Mouse (Mus musculus): Measurements from ENCODE around the gene Smyd3. TPM values are rescaled to one million over a fixed set of nuclear protein-coding genes. Genes with fewer than 3 reads are reported as not detected.

Smyd3 gene
- total and polyA plus RNA-seq, 3 experiments = 2.7 to 8.1 (median 7.6) TPM

GRCm38 (mm10) chr1:178999876-179000528 is 517.8 kb downstream of the Smyd3 start:
- Histone ChIP-seq H3K36me3 (ENCODE audit: control insufficient read depth, insufficient read depth, low read length) (no peaks in the 10 kb centered on the region), H3K4me1 (ENCODE audit: control insufficient read depth, insufficient read depth, low read length) (peaks cover 2% of the 10 kb centered on the region; the same call in 1 of the 2 replicates), H3K9ac (ENCODE audit: low read depth, low read length) (no peak overlapping the region), H3K27ac (no peak overlapping the region), H3K4me3 (no peak overlapping the region), H3K27me3 (ENCODE audit: control insufficient read depth, insufficient read depth, low read length) (no peaks in the 10 kb centered on the region), H3K79me2 (replicated peaks; ENCODE audit: control insufficient read depth, insufficient read depth, low read length) (no peaks in the 10 kb centered on the region; the same call in 1 of the 2 replicates)
- intact Hi-C loops (cut with DNase I) = no loop called here
- WGBS = 72% methylated on average over 9 of the region's 9 CpGs
- TF ChIP-seq CTCF (IDR thresholded peaks at IDR 0.05) = no peak
- no peak for TF ChIP-seq POLR2A (IDR thresholded peaks at IDR 0.05; ENCODE audit: insufficient read depth, low read depth, low read length)
- no peak for TF ChIP-seq EP300 (IDR thresholded peaks at IDR 0.05; ENCODE audit: insufficient read depth, low read depth, low read length)
- no peak for DNase-seq

GRCm38 (mm10) chr1:178997870-178998269 is 520.0 kb downstream of the Smyd3 start:
- no peak for DNase-seq
- H3K9ac ChIP-seq (ENCODE audit: low read depth, low read length) = no peak overlapping the region
- H3K79me2 ChIP-seq (replicated peaks; ENCODE audit: control insufficient read depth, insufficient read depth, low read length) = no peaks in the 10 kb centered on the region; the same call in 1 of the 2 replicates
- intact Hi-C loops (cut with DNase I) = no loop called here
- H3K27ac ChIP-seq = no peak overlapping the region
- no peaks in the 10 kb centered on the region for H3K36me3 ChIP-seq (ENCODE audit: control insufficient read depth, insufficient read depth, low read length)
- no peaks in the 10 kb centered on the region for H3K27me3 ChIP-seq (ENCODE audit: control insufficient read depth, insufficient read depth, low read length)
- WGBS = 65% methylated on average over 4 of the region's 4 CpGs
- TF ChIP-seq CTCF (IDR thresholded peaks at IDR 0.05) (no peak), POLR2A (IDR thresholded peaks at IDR 0.05; ENCODE audit: insufficient read depth, low read depth, low read length) (no peak), EP300 (IDR thresholded peaks at IDR 0.05; ENCODE audit: insufficient read depth, low read depth, low read length) (no peak)
- H3K4me3 ChIP-seq = no peak overlapping the region
- no peaks in the 10 kb centered on the region for H3K4me1 ChIP-seq (ENCODE audit: control insufficient read depth, insufficient read depth, low read length)

- intact Hi-C loops (cut with DNase I) = no loop called here
- H3K79me2 ChIP-seq (replicated peaks; ENCODE audit: control insufficient read depth, insufficient read depth, low read length) = no peaks in the 10 kb centered on the region
- no peaks in the 10 kb centered on the region; the same call in 1 of the 2 replicates for H3K4me1 ChIP-seq (ENCODE audit: control insufficient read depth, insufficient read depth, low read length)
- H3K9ac ChIP-seq (ENCODE audit: low read depth, low read length) = no peak overlapping the region
- H3K27me3 ChIP-seq (ENCODE audit: control insufficient read depth, insufficient read depth, low read length) = no peaks in the 10 kb centered on the region
- 75% methylated on average over 7 of the region's 7 CpGs for WGBS
- no peaks in the 10 kb centered on the region for H3K36me3 ChIP-seq (ENCODE audit: control insufficient read depth, insufficient read depth, low read length)
- no peak overlapping the region for H3K27ac ChIP-seq
- no peak for DNase-seq
- no peak for TF ChIP-seq EP300 (IDR thresholded peaks at IDR 0.05; ENCODE audit: insufficient read depth, low read depth, low read length)
- no peak for TF ChIP-seq CTCF (IDR thresholded peaks at IDR 0.05)
- TF ChIP-seq POLR2A (IDR thresholded peaks at IDR 0.05; ENCODE audit: insufficient read depth, low read depth, low read length) = no peak
- no peak overlapping the region for H3K4me3 ChIP-seq
Observed at GRCm38 (mm10) chr1:178994263-178994662, 523.6 kb downstream of the Smyd3 start.

- Histone ChIP-seq H3K4me1 (ENCODE audit: control insufficient read depth, insufficient read depth, low read length) (no peaks in the 10 kb centered on the region; the same call in 1 of the 2 replicates), H3K27me3 (ENCODE audit: control insufficient read depth, insufficient read depth, low read length) (no peaks in the 10 kb centered on the region), H3K27ac (no peak overlapping the region), H3K9ac (ENCODE audit: low read depth, low read length) (no peak overlapping the region), H3K4me3 (no peak overlapping the region), H3K79me2 (replicated peaks; ENCODE audit: control insufficient read depth, insufficient read depth, low read length) (no peaks in the 10 kb centered on the region), H3K36me3 (ENCODE audit: control insufficient read depth, insufficient read depth, low read length) (no peaks in the 10 kb centered on the region)
- 78% methylated on average over 3 of the region's 3 CpGs for WGBS
- DNase-seq = no peak
- no peak for TF ChIP-seq POLR2A (IDR thresholded peaks at IDR 0.05; ENCODE audit: insufficient read depth, low read depth, low read length)
- TF ChIP-seq EP300 (IDR thresholded peaks at IDR 0.05; ENCODE audit: insufficient read depth, low read depth, low read length) = no peak
- TF ChIP-seq CTCF (IDR thresholded peaks at IDR 0.05) = no peak
- intact Hi-C loops (cut with DNase I) = no loop called here
Observed at GRCm38 (mm10) chr1:178992503-178992902, 525.3 kb downstream of the Smyd3 start.

- no peak for TF ChIP-seq EP300 (IDR thresholded peaks at IDR 0.05; ENCODE audit: insufficient read depth, low read depth, low read length)
- no peaks in the 10 kb centered on the region for H3K36me3 ChIP-seq (ENCODE audit: control insufficient read depth, insufficient read depth, low read length)
- no peak for DNase-seq
- no peaks in the 10 kb centered on the region for H3K27me3 ChIP-seq (ENCODE audit: control insufficient read depth, insufficient read depth, low read length)
- H3K4me1 ChIP-seq (ENCODE audit: control insufficient read depth, insufficient read depth, low read length) = no peaks in the 10 kb centered on the region; the same call in 1 of the 2 replicates
- intact Hi-C loops (cut with DNase I) = no loop called here
- no peak overlapping the region for H3K4me3 ChIP-seq
- no peak overlapping the region for H3K27ac ChIP-seq
- no peaks in the 10 kb centered on the region for H3K79me2 ChIP-seq (replicated peaks; ENCODE audit: control insufficient read depth, insufficient read depth, low read length)
- WGBS = 60% methylated on average over 4 of the region's 4 CpGs
- no peak overlapping the region for H3K9ac ChIP-seq (ENCODE audit: low read depth, low read length)
Observed at GRCm38 (mm10) chr1:178991470-178991869, 526.4 kb downstream of the Smyd3 start.

- 77% methylated on average over 6 of the region's 6 CpGs for WGBS
- Histone ChIP-seq H3K9ac (ENCODE audit: low read depth, low read length) (no peak overlapping the region), H3K4me3 (no peak overlapping the region), H3K4me1 (ENCODE audit: control insufficient read depth, insufficient read depth, low read length) (no peaks in the 10 kb centered on the region; the same call in 1 of the 2 replicates), H3K79me2 (replicated peaks; ENCODE audit: control insufficient read depth, insufficient read depth, low read length) (no peaks in the 10 kb centered on the region), H3K27me3 (ENCODE audit: control insufficient read depth, insufficient read depth, low read length) (no peaks in the 10 kb centered on the region), H3K36me3 (ENCODE audit: control insufficient read depth, insufficient read depth, low read length) (no peaks in the 10 kb centered on the region), H3K27ac (no peak overlapping the region)
- TF ChIP-seq CTCF (IDR thresholded peaks at IDR 0.05) (no peak), POLR2A (IDR thresholded peaks at IDR 0.05; ENCODE audit: insufficient read depth, low read depth, low read length) (no peak), EP300 (IDR thresholded peaks at IDR 0.05; ENCODE audit: insufficient read depth, low read depth, low read length) (no peak)
- intact Hi-C loops (cut with DNase I) = no loop called here
- no peak for DNase-seq
Observed at GRCm38 (mm10) chr1:178991045-178991444, 526.8 kb downstream of the Smyd3 start.
